Mouse (Mus musculus) spleen, adult 2 months (tissue): ENCODE results near the gene Epha1. TPM values are rescaled to one million over a fixed set of nuclear protein-coding genes. Genes with fewer than 3 reads are reported as not detected.

Experiments
- DNase-seq, 2 experiments: peaks; one replicate each; pipeline versions ENCODE4 v3.0.0 to v3.0.0-alpha.2; 2012 to 2021; ENCODE audit warnings: low spot score in 2 of 2, low read depth in 1 of 2
- H3K27ac ChIP-seq: fragments of 200-500 bp; 2 replicates; pipeline ENCODE4 v1.5.1; 2012; ENCODE audit warnings: low read length, inconsistent platforms; ENCODE audit not compliant: insufficient read depth
- H3K27me3 ChIP-seq: fragments of 200-500 bp; 2 replicates; pipeline ENCODE4 v1.6.1; 2012; ENCODE audit warnings: mild to moderate bottlenecking, moderate library complexity, low read length, inconsistent platforms; ENCODE audit not compliant: control insufficient read depth, insufficient read depth
- H3K36me3 ChIP-seq: fragments of 200-500 bp; 2 replicates; pipeline ENCODE4 v1.6.1; 2012; ENCODE audit warnings: mild to moderate bottlenecking, low read length, inconsistent platforms; ENCODE audit not compliant: control insufficient read depth, insufficient read depth
- H3K4me1 ChIP-seq: fragments of 200-500 bp; 2 replicates; pipeline ENCODE4 v1.6.1; 2011; ENCODE audit warnings: inconsistent platforms; ENCODE audit not compliant: control insufficient read depth, insufficient read depth, insufficient read length
- H3K4me3 ChIP-seq: fragments of 200-500 bp; 2 replicates; pipeline ENCODE4 v1.5.1; 2011; ENCODE audit warnings: mild to moderate bottlenecking, inconsistent platforms; ENCODE audit not compliant: insufficient read depth, insufficient read length; ENCODE audit errors: extremely low read depth
- CTCF ChIP-seq: fragments of 200-500 bp; IDR thresholded peaks from 2 replicates; pipeline ENCODE4 v1.5.1; 2011; ENCODE audit warnings: mild to moderate bottlenecking, inconsistent platforms; ENCODE audit not compliant: insufficient read depth, insufficient read length, insufficient replicate concordance; ENCODE audit errors: extremely low read depth
- POLR2A ChIP-seq: fragments of 200-500 bp; IDR thresholded peaks from 2 replicates; pipeline ENCODE4 v1.6.1; 2011; ENCODE audit warnings: low read depth, low read length, inconsistent platforms
- WGBS: fragments of 180-500 bp; shearing (Covaris S2); methylation state at CpG from one replicate; pipeline ENCODE4 v1.1.7; 2018; 5-methylcytosine and 5-hydroxymethylcytosine counted together
- polyA plus RNA-seq: library from polyadenylated mRNA; depleted of rRNA; stranded (reverse); fragments of >200 nt; gene quantifications from 2 replicates; pipeline ENCODE4 v1.2.3, GENCODE M21; 2012; rRNA removed

The Epha1 gene
- polyA plus RNA-seq, 1 experiment, result 0.19 TPM

- no peak for DNase-seq
- TF ChIP-seq CTCF, result peak; percentile 7; the same call in 1 of the 2 replicates
- no peak for TF ChIP-seq POLR2A
- no peak overlapping the region for H3K27ac ChIP-seq
- no peaks in the 10 kb centered on the region for H3K27me3 ChIP-seq
- no peak overlapping the region for H3K4me3 ChIP-seq
- H3K4me1 ChIP-seq, result peaks cover 2% of the 10 kb centered on the region; the same call in 1 of the 2 replicates
- H3K36me3 ChIP-seq, result no peaks in the 10 kb centered on the region
- WGBS, result 73% methylated on average over 8 of the region's 8 CpGs
Observed at GRCm38 (mm10) chr6:42309816-42310378, 63.2 kb downstream of the Epha1 start.

Other genes with a start within 250 kb of the Epha1 start
- not detected in 2 replicates for gene Tas2r139, start 232.3 kb downstream of the Epha1 start, polyA plus RNA-seq
- not detected in 2 replicates for gene Tas2r144, start 157.9 kb downstream of the Epha1 start, polyA plus RNA-seq
- 4.1 and 4.6 TPM in 2 replicates for gene Gstk1, start 127.3 kb downstream of the Epha1 start, polyA plus RNA-seq
- not detected in 2 replicates for gene Tmem139, start 111.3 kb downstream of the Epha1 start, polyA plus RNA-seq
- 32.2 and 33.6 TPM in 2 replicates for gene Casp2, start 108.3 kb downstream of the Epha1 start, polyA plus RNA-seq
- 0.18 and 0.26 TPM in 2 replicates for gene Clcn1, start 86.6 kb downstream of the Epha1 start, polyA plus RNA-seq
- gene Fam131b, start 48.6 kb downstream of the Epha1 start, polyA plus RNA-seq, result 0.06 and 0.15 TPM in 2 replicates
- 184 and 228 TPM in 2 replicates for gene Zyx, start 23.6 kb downstream of the Epha1 start, polyA plus RNA-seq
- 0.13 and 0.69 TPM in 2 replicates for gene Tas2r143, start 27.0 kb upstream of the Epha1 start, polyA plus RNA-seq
- 0.07 and 0.13 TPM in 2 replicates for gene Tas2r135, start 32.2 kb upstream of the Epha1 start, polyA plus RNA-seq
- 0.09 TPM in 1 of 2 replicates, not detected in the other for gene Tas2r126, start 61.3 kb upstream of the Epha1 start, polyA plus RNA-seq
- not detected in 2 replicates for gene Olfr458, start 91.9 kb upstream of the Epha1 start, polyA plus RNA-seq
- gene Olfr457, start 103.1 kb upstream of the Epha1 start, polyA plus RNA-seq, result not detected in 2 replicates
- 0.09 TPM in 1 of 2 replicates, not detected in the other for gene Olfr456, start 113.9 kb upstream of the Epha1 start, polyA plus RNA-seq
- not detected in 2 replicates for gene Olfr455, start 174.3 kb upstream of the Epha1 start, polyA plus RNA-seq
- not detected in 2 replicates for gene Tcaf3, start 224.4 kb upstream of the Epha1 start, polyA plus RNA-seq